Mouse (Mus musculus) kidney, embryonic 15.5 days (tissue): ENCODE data around the gene Hnrnpdl. TPM values are rescaled to one million over a fixed set of nuclear protein-coding genes. Genes with fewer than 3 reads are reported as not detected.

Experiments
- ATAC-seq: fragments of 200-750 bp; cut with Nextera tagmentation; replicated peaks from 2 replicates; pipeline ENCODE4 v1.8.0; 2017; ENCODE audit warnings: moderate TSS enrichment; ENCODE audit not compliant: low FRiP score
- H3K27ac ChIP-seq: fragments of 300-500 bp; sonication (generic); 2 replicates; pipeline ENCODE4 v1.5.1; 2015; ENCODE audit warnings: mild to moderate bottlenecking, inconsistent platforms
- H3K27me3 ChIP-seq: fragments of 300-500 bp; sonication (generic); 2 replicates; pipeline ENCODE4 v1.6.1; 2015; ENCODE audit warnings: inconsistent platforms
- H3K36me3 ChIP-seq: fragments of 300-500 bp; sonication (generic); 2 replicates; pipeline ENCODE4 v1.6.1; 2015; ENCODE audit warnings: inconsistent platforms
- H3K4me1 ChIP-seq: fragments of 300-500 bp; sonication (generic); 2 replicates; pipeline ENCODE4 v1.6.1; 2015; ENCODE audit warnings: inconsistent platforms
- H3K4me2 ChIP-seq: fragments of 300-500 bp; sonication (generic); 2 replicates; pipeline ENCODE4 v1.6.1; 2015; ENCODE audit warnings: moderate library complexity, mild to moderate bottlenecking, inconsistent platforms
- H3K4me3 ChIP-seq: fragments of 300-500 bp; sonication (generic); replicated peaks from 2 replicates; pipeline ENCODE4 v1.5.1; 2015; ENCODE audit warnings: mild to moderate bottlenecking, inconsistent platforms
- H3K9ac ChIP-seq: fragments of 300-500 bp; sonication (generic); 2 replicates; pipeline ENCODE4 v1.6.1; 2015; ENCODE audit warnings: mild to moderate bottlenecking, inconsistent platforms
- H3K9me3 ChIP-seq: fragments of 300-500 bp; sonication (generic); replicated peaks from 2 replicates; pipeline ENCODE4 v1.6.1; 2016; ENCODE audit warnings: inconsistent platforms
- WGBS: fragments of 180-500 bp; shearing (Covaris S2); methylation state at CpG from one replicate; pipeline ENCODE4 v1.1.7; 2015; ENCODE audit warnings: mixed read lengths; 5-methylcytosine and 5-hydroxymethylcytosine counted together
- polyA plus RNA-seq: library from polyadenylated mRNA; unstranded; fragments of >200 nt; fragmentation: Nextera tagmentation; extraction: Ambion mirVana; gene quantifications from 2 replicates; pipeline ENCODE4 v1.2.1, GENCODE M21; 2015

Gene Hnrnpdl
- polyA plus RNA-seq, 1 experiment from 2014 or later: 169 TPM

DNA sequence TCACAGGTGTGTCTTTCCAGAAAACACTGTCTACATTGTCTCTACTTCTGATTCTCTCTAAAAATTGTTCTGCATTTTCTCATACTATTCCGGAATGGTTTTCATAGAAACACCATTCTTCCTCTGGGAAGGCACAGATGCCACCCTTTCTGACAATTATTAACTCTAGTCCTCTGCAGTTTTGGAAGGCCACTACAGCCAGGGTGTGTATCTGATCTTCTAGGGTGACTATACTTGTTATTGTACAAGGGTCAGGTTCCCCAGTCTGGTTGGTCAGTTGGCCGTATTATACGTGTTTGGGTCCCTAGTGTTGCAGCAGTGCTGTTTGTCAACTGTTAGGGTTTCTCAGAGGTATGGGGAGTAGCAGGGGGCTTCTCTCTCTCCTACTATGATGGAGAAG, 44.8 kb downstream of the Hnrnpdl start:
- 89% methylated on average over 3 of the region's 3 CpGs for WGBS
- H3K9ac ChIP-seq: no peak overlapping the region
- H3K9me3 ChIP-seq: no peaks in the 10 kb centered on the region
- no peak overlapping the region for H3K4me2 ChIP-seq
- no peaks in the 10 kb centered on the region for H3K36me3 ChIP-seq
- H3K4me3 ChIP-seq: no peak overlapping the region
- H3K27me3 ChIP-seq: no peaks in the 10 kb centered on the region
- ATAC-seq: no peak
- no peak overlapping the region for H3K27ac ChIP-seq
- no peaks in the 10 kb centered on the region for H3K4me1 ChIP-seq

DNA sequence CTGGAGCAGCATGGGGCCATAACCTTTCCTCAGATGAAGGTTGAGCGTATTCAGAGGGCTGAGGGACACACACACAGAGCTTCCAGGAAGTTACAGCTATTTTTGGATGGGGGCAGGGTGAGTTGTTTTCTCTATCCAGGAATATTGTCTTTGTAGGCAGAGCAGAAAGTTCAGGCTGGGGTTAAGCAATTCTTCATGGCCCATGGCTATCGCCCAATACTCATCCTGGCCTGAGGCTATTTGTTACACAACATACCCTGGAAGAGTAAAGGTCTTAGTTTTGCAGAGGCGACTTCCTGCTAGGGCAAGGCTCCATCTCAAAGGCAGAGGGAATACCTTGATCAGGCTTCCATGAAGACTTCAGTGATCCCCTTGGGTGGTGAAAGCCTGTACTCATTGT, 45.3 kb downstream of the Hnrnpdl start:
- H3K36me3 ChIP-seq: no peaks in the 10 kb centered on the region
- ATAC-seq: no peak

More for the DNA sequence above, 45.3 kb downstream of the Hnrnpdl start:
- Histone ChIP-seq H3K27me3 (no peaks in the 10 kb centered on the region), H3K9ac (no peak overlapping the region), H3K4me1 (no peaks in the 10 kb centered on the region), H3K9me3 (no peaks in the 10 kb centered on the region), H3K4me3 (no peak overlapping the region), H3K27ac (no peak overlapping the region), H3K4me2 (no peak overlapping the region)
- WGBS: 75% methylated on average over 3 of the region's 3 CpGs

Other genes with a start within 250 kb of the Hnrnpdl start
- gene Vamp9, start 133.4 kb downstream of the Hnrnpdl start, polyA plus RNA-seq: 0.28 TPM in 1 of 2 replicates, not detected in the other
- gene Hnrnpd, start 60.7 kb downstream of the Hnrnpdl start, polyA plus RNA-seq: 207 and 231 TPM in 2 replicates
- 1.9 and 2.6 TPM in 2 replicates for gene 4930524J08Rik, start 60.6 kb downstream of the Hnrnpdl start, polyA plus RNA-seq
- gene Enoph1, start 321 bp upstream of the Hnrnpdl start, polyA plus RNA-seq: 48.1 and 48.7 TPM in 2 replicates
- gene Tmem150c, start 120.1 kb upstream of the Hnrnpdl start, polyA plus RNA-seq: 18.4 and 21.9 TPM in 2 replicates